Mouse (Mus musculus) hindbrain, embryonic 14.5 days (tissue): ENCODE measurements around the gene Rac3. TPM values are rescaled to one million over a fixed set of nuclear protein-coding genes. Genes with fewer than 3 reads are reported as not detected.
"Not testable (repeated sequence)": the region's sequence is repeated elsewhere in the genome, so short reads cannot be mapped to it uniquely, and the experiment has no call there.

ENCODE experiments used
- ATAC-seq: fragments of 200-750 bp; cut with Nextera tagmentation; 2 replicates; pipeline ENCODE4 v1.8.0; 2017; ENCODE audit warnings: moderate number of reproducible peaks, mild to moderate bottlenecking, moderate TSS enrichment, moderate library complexity; ENCODE audit not compliant: low FRiP score
- DNase-seq: peaks from one replicate; pipeline ENCODE4 v3.0.0-alpha.2; 2015; ENCODE audit warnings: low spot score
- H3K27ac ChIP-seq: fragments of 300-500 bp; sonication (generic); 2 replicates; pipeline ENCODE4 v1.5.1; 2014; ENCODE audit warnings: mild to moderate bottlenecking, moderate library complexity
- H3K27me3 ChIP-seq: fragments of 300-500 bp; sonication (generic); 2 replicates; pipeline ENCODE4 v1.6.1; 2014; ENCODE audit warnings: mild to moderate bottlenecking, low read length, mixed read lengths; ENCODE audit not compliant: control insufficient read depth, insufficient read depth
- H3K36me3 ChIP-seq: fragments of 300-500 bp; sonication (generic); replicated peaks from 2 replicates; pipeline ENCODE4 v1.6.1; 2014; ENCODE audit not compliant: control insufficient read depth, insufficient read depth
- H3K4me1 ChIP-seq: fragments of 300-500 bp; sonication (generic); replicated peaks from 2 replicates; pipeline ENCODE4 v1.6.1; 2014; ENCODE audit warnings: antibody characterized with exemption, low read length, mixed read lengths; ENCODE audit not compliant: control insufficient read depth, insufficient read depth
- H3K4me2 ChIP-seq: fragments of 300-500 bp; sonication (generic); replicated peaks from 2 replicates; pipeline ENCODE4 v1.6.1; 2014; ENCODE audit warnings: mild to moderate bottlenecking, moderate library complexity
- H3K4me3 ChIP-seq: fragments of 300-500 bp; sonication (generic); replicated peaks from 2 replicates; pipeline ENCODE4 v1.5.1; 2014; ENCODE audit warnings: mild to moderate bottlenecking, low read length
- H3K9ac ChIP-seq: fragments of 300-500 bp; sonication (generic); 2 replicates; pipeline ENCODE4 v1.6.1; 2014
- H3K9me3 ChIP-seq: fragments of 300-500 bp; sonication (generic); 2 replicates; pipeline ENCODE4 v1.6.1; 2016; ENCODE audit warnings: low read length; ENCODE audit not compliant: control insufficient read depth
- WGBS: fragments of 180-500 bp; shearing (Covaris S2); extraction: QIAGEN DNeasy Blood & Tissue Kit; methylation state at CpG from one replicate; pipeline ENCODE4 v1.1.7; 2014; 5-methylcytosine and 5-hydroxymethylcytosine counted together
- polyA plus RNA-seq: library from polyadenylated mRNA; unstranded; fragments of >200 nt; fragmentation: Nextera tagmentation; extraction: Ambion mirVana; gene quantifications from 2 replicates; pipeline ENCODE4 v1.2.1, GENCODE M21; 2014

Rac3 gene
- polyA plus RNA-seq, 1 experiment from 2014 or later: 124 TPM

GRCm38 (mm10) chr11:120722761-120723382, 1.6 kb downstream of the Rac3 start:
- Histone ChIP-seq H3K4me2 (peak overlapping the region; percentile 95), H3K4me3 (peak overlapping the region; percentile 87), H3K4me1 (peaks cover 25% of the 10 kb centered on the region), H3K36me3 (peaks cover 28% of the 10 kb centered on the region), H3K9me3 (no peaks in the 10 kb centered on the region), H3K27me3 (no peaks in the 10 kb centered on the region), H3K27ac (no peak overlapping the region), H3K9ac (peak overlapping the region; percentile 93)
- 84% methylated on average over 11 of the region's 11 CpGs for WGBS
- ATAC-seq (no peak), DNase-seq (no peak)

GRCm38 (mm10) chr11:120723509-120723908, 2.2 kb downstream of the Rac3 start:
- no peak overlapping the region for H3K4me3 ChIP-seq
- no peaks in the 10 kb centered on the region for H3K9me3 ChIP-seq
- H3K27ac ChIP-seq: no peak overlapping the region
- H3K27me3 ChIP-seq: no peaks in the 10 kb centered on the region
- H3K4me1 ChIP-seq: peaks cover 25% of the 10 kb centered on the region
- ATAC-seq (no peak), DNase-seq (no peak)
- H3K36me3 ChIP-seq: peaks cover 21% of the 10 kb centered on the region
- no peak overlapping the region for H3K9ac ChIP-seq
- 80% methylated on average over 7 of the region's 7 CpGs for WGBS
- no peak overlapping the region for H3K4me2 ChIP-seq

GRCm38 (mm10) chr11:120726243-120727168, 5.2 kb downstream of the Rac3 start:
- peak overlapping the region; percentile 43 for H3K4me3 ChIP-seq
- no peak overlapping the region for H3K27ac ChIP-seq
- H3K4me2 ChIP-seq: peak overlapping the region; percentile 87
- DNase-seq: no peak
- H3K9me3 ChIP-seq: no peaks in the 10 kb centered on the region
- peaks cover 20% of the 10 kb centered on the region for H3K4me1 ChIP-seq
- peaks cover 15% of the 10 kb centered on the region for H3K36me3 ChIP-seq
- ATAC-seq: peak; percentile 47; the same call in 1 of the 2 replicates
- 16% methylated on average over 33 of the region's 36 CpGs for WGBS
- H3K9ac ChIP-seq: peak overlapping the region; percentile 63
- no peaks in the 10 kb centered on the region for H3K27me3 ChIP-seq

- ATAC-seq: peak; percentile 85
- peak; percentile 75 for DNase-seq
- under 1% methylated on average over 14 of the region's 14 CpGs for WGBS
- Histone ChIP-seq H3K4me3 (peak within 1 kb of the TSS; percentile 43), H3K4me1 (peaks cover 18% of the 10 kb centered on the region), H3K4me2 (peak within 1 kb of the TSS; percentile 87), H3K9ac (peak within 1 kb of the TSS; percentile 63), H3K27me3 (no peaks in the 10 kb centered on the region), H3K27ac (no peak within 1 kb of the TSS), H3K36me3 (peaks cover 15% of the 10 kb centered on the region), H3K9me3 (no peaks in the 10 kb centered on the region)
Measured at GRCm38 (mm10) chr11:120727169-120727527, 5.9 kb downstream of the Rac3 start, which contains the start of gene Dcxr. TSS of gene Dcxr (minus strand) at chr11:120727281.

GRCm38 (mm10) chr11:120727564-120727963, 6.3 kb downstream of the Rac3 start:
- Histone ChIP-seq H3K9ac (no peak overlapping the region), H3K27ac (no peak overlapping the region), H3K36me3 (peaks cover 15% of the 10 kb centered on the region), H3K9me3 (no peaks in the 10 kb centered on the region), H3K4me3 (no peak overlapping the region), H3K4me2 (peak overlapping the region; percentile 87), H3K27me3 (no peaks in the 10 kb centered on the region), H3K4me1 (peaks cover 14% of the 10 kb centered on the region)
- DNase-seq (no peak), ATAC-seq (no peak)
- 64% methylated on average over 12 of the region's 12 CpGs for WGBS

- H3K4me2 ChIP-seq: no peak overlapping the region; the same call in 1 of the 2 replicates
- H3K4me3 ChIP-seq: no peak overlapping the region
- H3K36me3 ChIP-seq: peaks cover 7% of the 10 kb centered on the region
- H3K4me1 ChIP-seq: peaks cover 9% of the 10 kb centered on the region
- no peak overlapping the region for H3K27ac ChIP-seq
- DNase-seq: no peak
- no peaks in the 10 kb centered on the region for H3K9me3 ChIP-seq
- no peaks in the 10 kb centered on the region for H3K27me3 ChIP-seq
- ATAC-seq: no peak
- H3K9ac ChIP-seq: no peak overlapping the region
- 70% methylated on average over 11 of the region's 11 CpGs for WGBS
Measured at GRCm38 (mm10) chr11:120728530-120729240, 7.4 kb downstream of the Rac3 start.

GRCm38 (mm10) chr11:120729432-120730050, 8.3 kb downstream of the Rac3 start:
- not testable (repeated sequence) for H3K9ac ChIP-seq, H3K9me3 ChIP-seq, H3K36me3 ChIP-seq, DNase-seq, H3K4me1 ChIP-seq, H3K27ac ChIP-seq, H3K4me3 ChIP-seq, ATAC-seq, H3K27me3 ChIP-seq
- WGBS: 4% methylated on average over 18 of the region's 21 CpGs
- H3K4me2 ChIP-seq: peak overlapping the region; percentile 28

- Histone ChIP-seq H3K27me3 (no peaks in the 10 kb centered on the region), H3K4me3 (no peak overlapping the region), H3K4me1 (peaks cover 9% of the 10 kb centered on the region), H3K27ac (no peak overlapping the region), H3K9ac (no peak overlapping the region), H3K36me3 (peaks cover under 1% of the 10 kb centered on the region), H3K4me2 (no peak overlapping the region), H3K9me3 (no peaks in the 10 kb centered on the region)
- no peak for DNase-seq
- no peak for ATAC-seq
- 88% methylated on average over 10 of the region's 10 CpGs for WGBS
Measured at GRCm38 (mm10) chr11:120730331-120730870, 9.1 kb downstream of the Rac3 start.
